Mouse (Mus musculus): ENCODE measurements around the gene Sh2d3c.

Sh2d3c gene

GRCm38 (mm10) chr2:32700966-32701743 is 19.7 kb upstream of the Sh2d3c start:
- no peak for DNase-seq

- no peak for DNase-seq
Measured at GRCm38 (mm10) chr2:32703046-32703445, 17.8 kb upstream of the Sh2d3c start.

- no peak for DNase-seq
Measured at GRCm38 (mm10) chr2:32704021-32704421, 16.8 kb upstream of the Sh2d3c start, which contains the start of gene Fpgs. Gene Fpgs, minus strand, starts transcription at chr2:32704145.

- no peak for DNase-seq
Measured at GRCm38 (mm10) chr2:32705018-32705417, 15.8 kb upstream of the Sh2d3c start.

GRCm38 (mm10) chr2:32706971-32707370 is 13.9 kb upstream of the Sh2d3c start:
- DNase-seq, result no peak

- DNase-seq, result peak; percentile 83 to 89
Measured at GRCm38 (mm10) chr2:32708643-32709042, 12.2 kb upstream of the Sh2d3c start.

- no peak for DNase-seq
Measured at GRCm38 (mm10) chr2:32709521-32710137, 11.2 kb upstream of the Sh2d3c start.

- DNase-seq, result no peak
Measured at GRCm38 (mm10) chr2:32710425-32710824, 10.4 kb upstream of the Sh2d3c start.

- DNase-seq, result no peak
Measured at GRCm38 (mm10) chr2:32711301-32712056, 9.4 kb upstream of the Sh2d3c start.

GRCm38 (mm10) chr2:32712108-32712551 is 8.7 kb upstream of the Sh2d3c start:
- peak; percentile 74 to 77 for DNase-seq

- DNase-seq, result peak; percentile 98
Measured at GRCm38 (mm10) chr2:32712586-32712933, 8.3 kb upstream of the Sh2d3c start.

GRCm38 (mm10) chr2:32712934-32713817 is 7.7 kb upstream of the Sh2d3c start, which contains the start of gene Cdk9:
Gene Cdk9, minus strand, starts transcription at chr2:32713076.
- DNase-seq, result peak; percentile 97 to 98

GRCm38 (mm10) chr2:32714117-32714986 is 6.5 kb upstream of the Sh2d3c start:
- no peak for DNase-seq

- no peak for DNase-seq
Measured at GRCm38 (mm10) chr2:32714987-32715425, 5.8 kb upstream of the Sh2d3c start.

- peak; percentile 46 to 62 for DNase-seq
Measured at GRCm38 (mm10) chr2:32718761-32719160, 2.1 kb upstream of the Sh2d3c start.

GRCm38 (mm10) chr2:32720053-32720452 is 802 bp upstream of the Sh2d3c start:
- no peak for DNase-seq

- DNase-seq, result no peak
Measured at GRCm38 (mm10) chr2:32722046-32722445, 1.2 kb downstream of the Sh2d3c start.

- no peak for DNase-seq
Measured at GRCm38 (mm10) chr2:32722581-32722980, 1.7 kb downstream of the Sh2d3c start.

- DNase-seq, result no peak
Measured at GRCm38 (mm10) chr2:32724149-32724548, 3.3 kb downstream of the Sh2d3c start.

GRCm38 (mm10) chr2:32724832-32725790 is 4.3 kb downstream of the Sh2d3c start:
- DNase-seq, result no peak
